Comparison of ENCODE assay signal across 20 mouse cellular contexts in genomic region chr2:167354046-167354445, GRCm38 (mm10). TPM values are rescaled to one million over a fixed set of nuclear protein-coding genes. Genes with fewer than 3 reads are reported as not detected.
DNase-seq lines count a peak whose midpoint lies in the region; ATAC-seq and TF ChIP-seq lines count a peak whose summit lies in the region.
"Had no signal": no experiment of that assay in that cellular context is flagged by ENCODE, and none has a peak within 500 bp of the region (broad histone marks: within the 10 kb centered on the region; RNA-seq: fewer than 3 reads in every experiment).

No protein-coding gene starts in this region.

- no peak for TF ChIP-seq CTCF in left cerebral cortex, adult 2 months (IDR thresholded peaks at IDR 0.05)

- intact Hi-C loops in left cerebral cortex, adult 2 months (cut with DNase I): no loop called here

- no peak overlapping the region for H3K4me2 ChIP-seq in kidney, embryonic 14.5 days (replicated peaks; ENCODE audit: low read depth, low read length)
- H3K4me2 ChIP-seq: embryonic facial prominence, embryonic 12.5 days; forebrain, embryonic 12.5 days; heart, embryonic 12.5 days; hindbrain, embryonic 15.5 days had no signal

- H3K27ac ChIP-seq in kidney, embryonic 14.5 days (ENCODE audit: low read depth, low read length): no peak overlapping the region
- H3K27ac ChIP-seq in left cerebral cortex, adult 2 months: no peak overlapping the region
- H3K27ac ChIP-seq: hindbrain, embryonic 15.5 days had no signal

- peaks cover 23% of the 10 kb centered on the region for H3K4me1 ChIP-seq in kidney, embryonic 14.5 days (ENCODE audit: control insufficient read depth, insufficient read depth, low read length)
- H3K4me1 ChIP-seq: embryonic facial prominence, embryonic 12.5 days had no signal

- H3K9ac ChIP-seq in kidney, embryonic 14.5 days (ENCODE audit: low read depth, low read length): no peak overlapping the region
- H3K9ac ChIP-seq: embryonic facial prominence, embryonic 12.5 days; forebrain, embryonic 12.5 days; hindbrain, embryonic 15.5 days had no signal

- H3K9me3 ChIP-seq in kidney, embryonic 14.5 days (ENCODE audit: control insufficient read depth, low read length): no peaks in the 10 kb centered on the region
- H3K9me3 ChIP-seq: embryonic facial prominence, embryonic 12.5 days; forebrain, embryonic 12.5 days; heart, embryonic 12.5 days; hindbrain, embryonic 15.5 days had no signal

- H3K27me3 ChIP-seq in kidney, embryonic 14.5 days (ENCODE audit: control insufficient read depth, insufficient read depth, low read length): no peaks in the 10 kb centered on the region
- H3K27me3 ChIP-seq: heart, embryonic 12.5 days had no signal

- no peaks in the 10 kb centered on the region for H3K36me3 ChIP-seq in kidney, embryonic 14.5 days (ENCODE audit: control insufficient read depth, insufficient read depth, low read length)
- H3K36me3 ChIP-seq: embryonic facial prominence, embryonic 12.5 days; forebrain, embryonic 12.5 days; heart, embryonic 12.5 days; hindbrain, embryonic 15.5 days had no signal

- no peak for ATAC-seq in kidney, embryonic 14.5 days (ENCODE audit: low FRiP score, low TSS enrichment)
- ATAC-seq: forebrain, embryonic 16.5 days had no signal

- WGBS in kidney, embryonic 14.5 days: 65% methylated on average over 8 of the region's 8 CpGs

- no peak overlapping the region for H3K4me3 ChIP-seq in kidney, embryonic 14.5 days (ENCODE audit: low read length)
- H3K4me3 ChIP-seq in left cerebral cortex, adult 2 months: no peak overlapping the region
- H3K4me3 ChIP-seq: embryonic facial prominence, embryonic 12.5 days; forebrain, embryonic 12.5 days; heart, embryonic 12.5 days; hindbrain, embryonic 15.5 days had no signal

- peak; percentile 69 for DNase-seq in kidney, adult 18-20 months
- peak; percentile 92 for DNase-seq in kidney, adult 9 months
- peak; percentile 70 to 88 for DNase-seq in kidney, postnatal 25 days
- peak; percentile 74 for DNase-seq in yolk sac, embryonic 10.5 days (ENCODE audit: low spot score)
- no peak for DNase-seq in heart, postnatal 4 days
- DNase-seq in left cerebral cortex, adult 2 months (ENCODE audit: extremely low spot score in 1 of 2, low spot score in 2 of 2): no peak
- DNase-seq: adrenal gland, adult 8-10 months; adrenal gland, postnatal 36 days; cerebellum, adult 11 months; cerebellum, adult 8-10 months; cerebellum, postnatal 14 days; embryo, embryonic 11 days; gastrocnemius, postnatal 10 days; heart, adult 18-20 months had no signal

RNA-seq across cellular contexts. Expression of gene B4galt5, which starts 5.1 kb away (rescaled TPM):
- 12.2 and 13.1 TPM in 2 replicates for polyA plus RNA-seq in kidney, embryonic 14.5 days (2014; fragmentation: Nextera tagmentation; extraction: Ambion mirVana)
- total RNA-seq in heart, postnatal 4 days (2021): 10 to 100 TPM; 30.3 to 33.9 TPM
- 10 to 100 TPM; 49.7 to 50.2 TPM for total RNA-seq in left cerebral cortex, adult 2 months (2021)

Comparison
In these comparisons a context has a peak if more than half of its experiments do, and no peak if none do; other contexts are left out.
1. DNase-seq: peak in kidney, adult 18-20 months (single experiment), kidney, adult 9 months (single experiment), kidney, postnatal 25 days (2 of 2) and yolk sac, embryonic 10.5 days (single experiment); none in heart, postnatal 4 days (single experiment) and left cerebral cortex, adult 2 months (0 of 2).